Mouse (Mus musculus): ENCODE results near the gene Nufip2. TPM values are rescaled to one million over a fixed set of nuclear protein-coding genes. Genes with fewer than 3 reads are reported as not detected.

Nufip2 gene
- polyA plus RNA-seq, 1 experiment from 2014 or later: 9.9 TPM

DNA sequence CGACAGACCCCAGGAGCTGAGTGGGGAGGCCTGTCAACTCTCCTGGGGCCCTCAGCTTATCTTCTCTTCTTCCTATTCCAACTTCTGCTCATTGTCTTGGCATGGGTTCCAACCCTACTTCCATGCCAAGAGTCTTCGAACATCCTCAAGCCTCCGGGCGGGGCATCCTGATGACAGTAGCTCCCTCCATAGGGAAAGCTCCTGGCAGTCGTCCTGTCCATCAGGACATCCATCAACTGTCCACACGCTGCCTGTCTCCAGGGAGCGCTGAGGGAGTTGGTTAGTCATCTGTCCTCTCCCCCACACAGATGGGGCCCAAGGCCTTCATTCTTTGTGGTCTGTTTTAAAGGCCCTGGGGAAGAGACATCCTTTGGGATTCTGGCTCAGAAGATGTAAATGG, 95.1 kb downstream of the Nufip2 start:
- Histone ChIP-seq H3K27me3 (ENCODE audit: control insufficient read depth, insufficient read depth, low read length) (no peaks in the 10 kb centered on the region), H3K27ac (ENCODE audit: low read length) (no peak overlapping the region), H3K4me3 (ENCODE audit: low read depth, low read length) (no peak overlapping the region), H3K4me1 (ENCODE audit: control insufficient read depth, insufficient read depth, low read length) (peaks cover 30% of the 10 kb centered on the region), H3K4me2 (replicated peaks; ENCODE audit: low read depth, low read length) (no peak overlapping the region), H3K36me3 (ENCODE audit: control insufficient read depth, insufficient read depth, low read length) (peaks cover 12% of the 10 kb centered on the region), H3K9me3 (ENCODE audit: control insufficient read depth, low read depth, low read length) (no peaks in the 10 kb centered on the region), H3K9ac (replicated peaks; ENCODE audit: low read depth, low read length) (no peak overlapping the region)
- no peak for ATAC-seq (ENCODE audit: insufficient number of reproducible peaks, insufficient read depth, low FRiP score, low read depth)
- 71% methylated on average over 7 of the region's 7 CpGs for WGBS

DNA sequence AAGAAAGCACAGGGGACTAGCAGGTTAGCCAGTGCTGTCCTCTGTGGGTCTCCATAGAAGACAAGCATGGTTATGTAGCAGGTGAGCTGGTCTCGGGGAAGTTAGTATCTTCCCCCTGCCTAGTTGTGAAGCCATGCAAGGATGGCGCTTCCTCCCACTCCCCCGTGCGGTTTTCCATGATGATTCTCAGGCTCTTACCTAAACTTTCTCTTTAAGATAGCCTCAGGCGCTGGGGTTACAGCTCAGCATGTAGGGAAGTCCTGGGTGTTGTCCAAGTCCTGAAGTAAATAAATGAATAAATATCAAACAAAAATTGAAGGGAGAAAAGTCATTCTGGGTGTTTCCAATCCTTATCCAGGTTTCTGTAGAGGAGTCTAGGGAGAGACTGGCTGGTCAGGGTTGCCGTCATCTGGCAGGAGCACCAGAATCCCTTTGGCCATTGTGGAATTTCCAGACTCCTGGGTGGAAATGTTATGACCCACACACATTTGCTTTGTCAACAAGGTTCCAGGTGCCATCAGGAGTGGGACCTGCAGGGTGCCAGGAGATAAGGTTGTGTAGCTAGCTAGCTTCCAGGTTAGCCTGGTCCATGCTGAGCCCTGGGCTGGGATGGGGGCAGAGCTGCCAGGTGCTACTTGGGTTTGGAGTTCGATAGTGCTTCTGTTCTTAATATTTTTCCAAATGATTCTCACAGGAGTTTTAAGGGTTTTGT, 96.3 kb downstream of the Nufip2 start:
- Histone ChIP-seq H3K4me2 (replicated peaks; ENCODE audit: low read depth, low read length) (no peak overlapping the region), H3K4me1 (ENCODE audit: control insufficient read depth, insufficient read depth, low read length) (peaks cover 34% of the 10 kb centered on the region), H3K36me3 (ENCODE audit: control insufficient read depth, insufficient read depth, low read length) (peaks cover 12% of the 10 kb centered on the region), H3K27me3 (ENCODE audit: control insufficient read depth, insufficient read depth, low read length) (no peaks in the 10 kb centered on the region), H3K9ac (replicated peaks; ENCODE audit: low read depth, low read length) (no peak overlapping the region), H3K27ac (ENCODE audit: low read length) (no peak overlapping the region), H3K4me3 (ENCODE audit: low read depth, low read length) (no peak overlapping the region), H3K9me3 (ENCODE audit: control insufficient read depth, low read depth, low read length) (no peaks in the 10 kb centered on the region)
- ATAC-seq (ENCODE audit: insufficient number of reproducible peaks, insufficient read depth, low FRiP score, low read depth): no peak
- WGBS: 81% methylated on average over 7 of the region's 7 CpGs

DNA sequence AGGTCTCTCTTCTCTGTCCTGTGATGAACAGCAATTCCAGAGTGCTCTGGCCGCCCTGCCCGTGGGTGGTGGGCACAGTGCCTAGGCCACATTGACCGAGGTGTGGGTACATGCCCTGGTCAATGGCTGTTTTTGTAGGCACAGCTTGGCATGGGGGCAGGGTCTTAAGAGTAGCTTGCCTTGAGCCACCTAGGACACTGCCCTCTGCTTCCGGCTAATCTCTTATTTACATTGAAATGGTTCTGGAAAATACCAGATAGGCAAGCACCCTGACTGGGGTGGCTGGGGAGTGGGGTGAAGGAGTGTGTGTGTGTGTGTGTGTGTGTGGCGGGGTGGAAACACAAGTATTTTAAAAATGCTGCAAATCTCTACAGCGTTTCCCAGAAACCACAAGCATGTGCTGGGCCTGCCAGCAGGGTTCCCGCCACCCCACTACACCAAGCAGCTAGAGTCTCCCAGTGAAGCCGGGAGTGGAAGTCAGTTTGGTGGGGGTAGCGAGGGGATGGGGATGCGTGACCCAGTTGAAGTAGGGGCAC, 97.3 kb downstream of the Nufip2 start:
- WGBS: 62% methylated on average over 10 of the region's 10 CpGs
- no peaks in the 10 kb centered on the region for H3K27me3 ChIP-seq (ENCODE audit: control insufficient read depth, insufficient read depth, low read length)
- H3K9me3 ChIP-seq (ENCODE audit: control insufficient read depth, low read depth, low read length): no peaks in the 10 kb centered on the region
- H3K4me3 ChIP-seq (ENCODE audit: low read depth, low read length): no peak overlapping the region
- H3K4me2 ChIP-seq (replicated peaks; ENCODE audit: low read depth, low read length): no peak overlapping the region
- H3K4me1 ChIP-seq (ENCODE audit: control insufficient read depth, insufficient read depth, low read length): peaks cover 34% of the 10 kb centered on the region
- ATAC-seq (ENCODE audit: insufficient number of reproducible peaks, insufficient read depth, low FRiP score, low read depth): no peak
- H3K36me3 ChIP-seq (ENCODE audit: control insufficient read depth, insufficient read depth, low read length): peaks cover 2% of the 10 kb centered on the region
- peak overlapping the region; percentile 40; the same call in 1 of the 2 replicates for H3K27ac ChIP-seq (ENCODE audit: low read length)
- no peak overlapping the region for H3K9ac ChIP-seq (replicated peaks; ENCODE audit: low read depth, low read length)

GRCm38 (mm10) chr11:77783747-77784646, 98.0 kb downstream of the Nufip2 start:
- H3K36me3 ChIP-seq (ENCODE audit: control insufficient read depth, insufficient read depth, low read length): no peaks in the 10 kb centered on the region
- H3K27me3 ChIP-seq (ENCODE audit: control insufficient read depth, insufficient read depth, low read length): no peaks in the 10 kb centered on the region
- H3K9me3 ChIP-seq (ENCODE audit: control insufficient read depth, low read depth, low read length): no peaks in the 10 kb centered on the region
- H3K27ac ChIP-seq (ENCODE audit: low read length): peak overlapping the region; percentile 40; the same call in 1 of the 2 replicates
- H3K4me1 ChIP-seq (ENCODE audit: control insufficient read depth, insufficient read depth, low read length): peaks cover 34% of the 10 kb centered on the region
- no peak overlapping the region for H3K4me2 ChIP-seq (replicated peaks; ENCODE audit: low read depth, low read length)
- no peak overlapping the region for H3K9ac ChIP-seq (replicated peaks; ENCODE audit: low read depth, low read length)
- ATAC-seq (ENCODE audit: insufficient number of reproducible peaks, insufficient read depth, low FRiP score, low read depth): 0 out of 2 replicates have a peak, but pooled peaks have one; percentile 19
- 59% methylated on average over 18 of the region's 18 CpGs for WGBS
- H3K4me3 ChIP-seq (ENCODE audit: low read depth, low read length): no peak overlapping the region

- H3K4me3 ChIP-seq (ENCODE audit: low read depth, low read length): no peak overlapping the region
- H3K9me3 ChIP-seq (ENCODE audit: control insufficient read depth, low read depth, low read length): no peaks in the 10 kb centered on the region
- H3K36me3 ChIP-seq (ENCODE audit: control insufficient read depth, insufficient read depth, low read length): no peaks in the 10 kb centered on the region
- no peak overlapping the region for H3K9ac ChIP-seq (replicated peaks; ENCODE audit: low read depth, low read length)
- H3K4me1 ChIP-seq (ENCODE audit: control insufficient read depth, insufficient read depth, low read length): peaks cover 34% of the 10 kb centered on the region
- no peak for ATAC-seq (ENCODE audit: insufficient number of reproducible peaks, insufficient read depth, low FRiP score, low read depth)
- H3K27ac ChIP-seq (ENCODE audit: low read length): peak overlapping the region; percentile 87; the same call in 1 of the 2 replicates
- H3K4me2 ChIP-seq (replicated peaks; ENCODE audit: low read depth, low read length): no peak overlapping the region
- no peaks in the 10 kb centered on the region for H3K27me3 ChIP-seq (ENCODE audit: control insufficient read depth, insufficient read depth, low read length)
- WGBS: 65% methylated on average over 9 of the region's 9 CpGs
Observed at GRCm38 (mm10) chr11:77784894-77785293, 98.9 kb downstream of the Nufip2 start.

DNA sequence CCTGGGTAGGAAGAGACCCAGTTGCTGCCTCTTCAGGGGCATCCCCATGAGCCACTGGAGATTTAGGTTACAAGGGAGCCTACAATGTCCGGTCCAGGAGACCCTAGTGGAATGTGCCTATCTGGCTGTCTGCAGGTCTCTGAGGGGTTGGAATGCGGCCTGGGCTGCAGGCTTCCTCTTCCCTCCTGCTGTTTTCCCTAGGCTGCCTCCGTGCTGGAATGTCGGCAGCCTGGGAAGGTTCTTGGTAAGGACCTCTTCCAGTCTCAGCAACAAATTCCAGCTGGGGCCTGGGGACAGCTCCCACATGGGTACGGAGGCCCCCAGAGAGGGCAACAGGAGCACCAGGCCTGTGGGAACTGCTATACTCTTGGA, 99.4 kb downstream of the Nufip2 start:
- H3K4me1 ChIP-seq (ENCODE audit: control insufficient read depth, insufficient read depth, low read length): peaks cover 36% of the 10 kb centered on the region
- no peaks in the 10 kb centered on the region for H3K27me3 ChIP-seq (ENCODE audit: control insufficient read depth, insufficient read depth, low read length)
- H3K4me3 ChIP-seq (ENCODE audit: low read depth, low read length): no peak overlapping the region
- H3K9ac ChIP-seq (replicated peaks; ENCODE audit: low read depth, low read length): no peak overlapping the region
- 10% methylated on average over 5 of the region's 5 CpGs for WGBS
- no peak for ATAC-seq (ENCODE audit: insufficient number of reproducible peaks, insufficient read depth, low FRiP score, low read depth)
- H3K27ac ChIP-seq (ENCODE audit: low read length): peak overlapping the region; percentile 87
- H3K9me3 ChIP-seq (ENCODE audit: control insufficient read depth, low read depth, low read length): no peaks in the 10 kb centered on the region
- H3K36me3 ChIP-seq (ENCODE audit: control insufficient read depth, insufficient read depth, low read length): no peaks in the 10 kb centered on the region
- 0 out of 2 replicates have a peak overlapping the region, but pooled peaks have one; percentile 4 for H3K4me2 ChIP-seq (replicated peaks; ENCODE audit: low read depth, low read length)

GRCm38 (mm10) chr11:77785768-77786561, 100.0 kb downstream of the Nufip2 start:
- no peaks in the 10 kb centered on the region for H3K36me3 ChIP-seq (ENCODE audit: control insufficient read depth, insufficient read depth, low read length)
- H3K27ac ChIP-seq (ENCODE audit: low read length): peak overlapping the region; percentile 87
- peak; percentile 39; the same call in 1 of the 2 replicates for ATAC-seq (ENCODE audit: insufficient number of reproducible peaks, insufficient read depth, low FRiP score, low read depth)
- 52% methylated on average over 7 of the region's 7 CpGs for WGBS
- no peak overlapping the region for H3K4me3 ChIP-seq (ENCODE audit: low read depth, low read length)
- 0 out of 2 replicates have a peak overlapping the region, but pooled peaks have one; percentile 4 for H3K4me2 ChIP-seq (replicated peaks; ENCODE audit: low read depth, low read length)
- H3K9me3 ChIP-seq (ENCODE audit: control insufficient read depth, low read depth, low read length): no peaks in the 10 kb centered on the region
- H3K4me1 ChIP-seq (ENCODE audit: control insufficient read depth, insufficient read depth, low read length): peaks cover 42% of the 10 kb centered on the region
- H3K9ac ChIP-seq (replicated peaks; ENCODE audit: low read depth, low read length): no peak overlapping the region
- no peaks in the 10 kb centered on the region for H3K27me3 ChIP-seq (ENCODE audit: control insufficient read depth, insufficient read depth, low read length)

DNA sequence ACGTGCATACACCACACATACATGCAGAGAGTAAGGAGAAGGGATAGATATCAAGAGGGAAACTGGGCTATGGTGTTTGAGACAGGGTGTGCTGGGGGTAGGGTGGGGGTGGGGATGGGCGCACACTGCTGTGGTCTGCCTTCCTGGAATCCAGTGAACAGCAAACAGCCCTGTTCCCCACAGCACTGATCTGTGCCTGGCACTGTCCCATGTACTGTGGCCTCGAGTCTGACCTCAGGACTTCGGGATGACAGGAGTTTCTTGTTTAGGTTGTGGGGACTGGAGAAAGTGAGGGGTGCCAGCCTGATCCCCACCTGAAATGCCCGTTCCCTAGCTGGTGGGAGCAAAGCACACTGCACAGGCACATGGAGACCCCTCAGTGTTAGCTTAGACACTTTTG, 101.8 kb downstream of the Nufip2 start, which contains the start of gene Gm10277:
Gene Gm10277, minus strand, starts transcription at position 41 of the 400 bp plus-strand sequence.
- Histone ChIP-seq H3K9ac (replicated peaks; ENCODE audit: low read depth, low read length) (no peak within 1 kb of the TSS), H3K9me3 (ENCODE audit: control insufficient read depth, low read depth, low read length) (no peaks in the 10 kb centered on the region), H3K4me1 (ENCODE audit: control insufficient read depth, insufficient read depth, low read length) (peaks cover 49% of the 10 kb centered on the region), H3K27ac (ENCODE audit: low read length) (peak within 1 kb of the TSS; percentile 87; the same call in 1 of the 2 replicates), H3K4me2 (replicated peaks; ENCODE audit: low read depth, low read length) (no peak within 1 kb of the TSS), H3K27me3 (ENCODE audit: control insufficient read depth, insufficient read depth, low read length) (no peaks in the 10 kb centered on the region), H3K36me3 (ENCODE audit: control insufficient read depth, insufficient read depth, low read length) (no peaks in the 10 kb centered on the region), H3K4me3 (ENCODE audit: low read depth, low read length) (no peak within 1 kb of the TSS)
- ATAC-seq (ENCODE audit: insufficient number of reproducible peaks, insufficient read depth, low FRiP score, low read depth): no peak
- 82% methylated on average over 5 of the region's 5 CpGs for WGBS

All from stomach, embryonic 14.5 days (tissue).